Mouse (Mus musculus): ENCODE measurements at regions not wholly inside any gene's neighbourhood (a gene's known extent, or its start where the extent isn't known, plus 50 kb on each side); places are given as distances from the start of the nearest gene placed in this dataset.

DNA sequence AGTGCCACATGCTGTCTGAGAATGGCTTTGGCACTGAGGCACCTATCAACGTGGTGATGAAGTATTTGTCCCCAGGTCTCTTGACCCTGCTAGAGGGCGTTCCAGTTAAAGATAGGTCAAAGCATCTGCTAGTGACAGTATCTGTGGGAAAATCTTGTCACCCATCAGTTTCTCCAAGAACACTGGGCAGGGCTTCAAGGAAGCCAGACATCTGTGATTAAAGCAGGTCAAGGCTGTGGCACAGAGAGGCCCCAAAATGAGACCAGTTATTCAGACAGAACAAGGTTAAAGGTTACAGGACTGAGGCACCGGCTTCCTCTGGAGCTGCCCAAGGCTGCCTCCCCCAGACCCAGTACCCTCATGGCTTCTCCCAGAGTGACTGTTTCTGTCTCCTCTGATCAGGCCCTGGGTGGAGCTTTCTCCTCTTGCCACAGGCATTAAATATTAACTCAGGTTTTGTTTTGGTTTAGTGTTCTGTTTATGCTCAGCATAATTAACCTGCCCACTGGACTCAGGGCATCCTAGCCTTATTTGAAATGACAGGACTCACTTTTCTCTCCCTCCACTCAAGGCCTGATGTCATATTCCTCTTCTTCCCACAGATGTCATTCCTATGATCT, 128.6 kb downstream of the Tmem17 start:
- TF ChIP-seq POLR2A (IDR thresholded peaks at IDR 0.05; ENCODE audit: insufficient read depth, low read length): no peak
- no peak for TF ChIP-seq CTCF (IDR thresholded peaks at IDR 0.05; ENCODE audit: low read depth, low read length)
- TF ChIP-seq EP300 (IDR thresholded peaks at IDR 0.05; ENCODE audit: insufficient read depth, low read depth, low read length): no peak
